Mouse (Mus musculus) spleen, adult 2 months (tissue): Measurements from ENCODE around the gene Sfxn3.

Experiments
- CTCF ChIP-seq: fragments of 200-500 bp; IDR thresholded peaks from 2 replicates; pipeline ENCODE4 v1.5.1; 2011; ENCODE audit warnings: mild to moderate bottlenecking, inconsistent platforms; ENCODE audit not compliant: insufficient read depth, insufficient read length, insufficient replicate concordance; ENCODE audit errors: extremely low read depth
- POLR2A ChIP-seq: fragments of 200-500 bp; IDR thresholded peaks from 2 replicates; pipeline ENCODE4 v1.6.1; 2011; ENCODE audit warnings: low read depth, low read length, inconsistent platforms

- TF ChIP-seq POLR2A: no peak
- no peak for TF ChIP-seq CTCF
Observed at GRCm38 (mm10) chr19:45012219-45012618, 35.1 kb upstream of the Sfxn3 start.
